Comparison of ENCODE assay signal across 8 mouse cellular contexts in genomic region chr3:130945396-130945795, GRCm38 (mm10).
A peak's percentile ranks its signal among the peaks of the same experiment; 100 is the strongest.
DNase-seq lines count a peak whose midpoint lies in the region; ATAC-seq lines count a peak whose summit lies in the region.

No protein-coding gene starts in this region.

- DNase-seq in kidney, adult 8-10 months: no peak
- no peak for DNase-seq in embryonic facial prominence, embryonic 11.5 days (ENCODE audit: low spot score)
- no peak for DNase-seq in testis, postnatal 14 days (ENCODE audit: low spot score)
- no peak for DNase-seq in urinary bladder, postnatal 36 days (ENCODE audit: low spot score in 2 of 2)
- no peak for DNase-seq in gastrocnemius, postnatal 4 days (ENCODE audit: low spot score in 2 of 2)

- H3K27ac ChIP-seq in kidney, embryonic 15.5 days: peak overlapping the region; percentile 85; the same call in 1 of the 2 replicates
- H3K27ac ChIP-seq in embryonic facial prominence, embryonic 11.5 days (replicated peaks; ENCODE audit: low read depth, low read length): 0 out of 2 replicates have a peak overlapping the region, but pooled peaks have one; percentile 28
- peak overlapping the region; percentile 90 for H3K27ac ChIP-seq in hindbrain, embryonic 13.5 days
- peak overlapping the region; percentile 87 for H3K27ac ChIP-seq in midbrain, embryonic 15.5 days

- no peak for ATAC-seq in kidney, embryonic 15.5 days (replicated peaks; ENCODE audit: low FRiP score)
- no peak for ATAC-seq in embryonic facial prominence, embryonic 11.5 days (replicated peaks; ENCODE audit: insufficient number of reproducible peaks, low FRiP score, low TSS enrichment, low read depth)
- no peak for ATAC-seq in hindbrain, embryonic 13.5 days (ENCODE audit: low FRiP score)
- ATAC-seq in midbrain, embryonic 15.5 days (replicated peaks): no peak; the same call in 1 of the 2 replicates

- peak overlapping the region; percentile 80 for H3K4me2 ChIP-seq in kidney, embryonic 15.5 days
- peak overlapping the region; percentile 69 for H3K4me2 ChIP-seq in embryonic facial prominence, embryonic 11.5 days (ENCODE audit: low read depth, low read length)
- H3K4me2 ChIP-seq in hindbrain, embryonic 13.5 days: peak overlapping the region; percentile 67
- H3K4me2 ChIP-seq in midbrain, embryonic 15.5 days: peak overlapping the region; percentile 71

- H3K27me3 ChIP-seq in kidney, embryonic 15.5 days: no peaks in the 10 kb centered on the region
- H3K27me3 ChIP-seq in embryonic facial prominence, embryonic 11.5 days (ENCODE audit: control insufficient read depth, insufficient read depth, low read length): no peaks in the 10 kb centered on the region
- no peaks in the 10 kb centered on the region for H3K27me3 ChIP-seq in hindbrain, embryonic 13.5 days
- H3K27me3 ChIP-seq in midbrain, embryonic 15.5 days (replicated peaks): no peaks in the 10 kb centered on the region

- WGBS in kidney, embryonic 15.5 days: 23% methylated on average over 7 of the region's 7 CpGs
- WGBS in embryonic facial prominence, embryonic 11.5 days: 8% methylated on average over 7 of the region's 7 CpGs
- 7% methylated on average over 7 of the region's 7 CpGs for WGBS in hindbrain, embryonic 13.5 days
- 5% methylated on average over 7 of the region's 7 CpGs for WGBS in midbrain, embryonic 15.5 days

- H3K9ac ChIP-seq in kidney, embryonic 15.5 days: peak overlapping the region; percentile 41
- no peak overlapping the region; the same call in 1 of the 2 replicates for H3K9ac ChIP-seq in embryonic facial prominence, embryonic 11.5 days (replicated peaks; ENCODE audit: low read length)
- H3K9ac ChIP-seq in hindbrain, embryonic 13.5 days: peak overlapping the region; percentile 72
- H3K9ac ChIP-seq in midbrain, embryonic 15.5 days: no peak overlapping the region

- peaks cover 17% of the 10 kb centered on the region for H3K4me1 ChIP-seq in kidney, embryonic 15.5 days
- H3K4me1 ChIP-seq in embryonic facial prominence, embryonic 11.5 days (ENCODE audit: control insufficient read depth, insufficient read depth, low read length): no peaks in the 10 kb centered on the region
- peaks cover 19% of the 10 kb centered on the region for H3K4me1 ChIP-seq in hindbrain, embryonic 13.5 days (replicated peaks)
- H3K4me1 ChIP-seq in midbrain, embryonic 15.5 days: peaks cover 33% of the 10 kb centered on the region

- no peaks in the 10 kb centered on the region for H3K9me3 ChIP-seq in kidney, embryonic 15.5 days (replicated peaks)
- no peaks in the 10 kb centered on the region for H3K9me3 ChIP-seq in embryonic facial prominence, embryonic 11.5 days (replicated peaks; ENCODE audit: control insufficient read depth, low read length)
- H3K9me3 ChIP-seq in hindbrain, embryonic 13.5 days: no peaks in the 10 kb centered on the region
- H3K9me3 ChIP-seq in midbrain, embryonic 15.5 days: no peaks in the 10 kb centered on the region

- H3K36me3 ChIP-seq in kidney, embryonic 15.5 days: no peaks in the 10 kb centered on the region
- H3K36me3 ChIP-seq in embryonic facial prominence, embryonic 11.5 days (replicated peaks; ENCODE audit: control insufficient read depth, insufficient read depth, low read depth, low read length): no peaks in the 10 kb centered on the region
- no peaks in the 10 kb centered on the region for H3K36me3 ChIP-seq in hindbrain, embryonic 13.5 days
- H3K36me3 ChIP-seq in midbrain, embryonic 15.5 days (replicated peaks): no peaks in the 10 kb centered on the region

- H3K4me3 ChIP-seq in kidney, embryonic 15.5 days (replicated peaks): peak overlapping the region; percentile 45
- H3K4me3 ChIP-seq in embryonic facial prominence, embryonic 11.5 days (ENCODE audit: low read depth, low read length): no peak overlapping the region
- peak overlapping the region; percentile 39 for H3K4me3 ChIP-seq in hindbrain, embryonic 13.5 days
- H3K4me3 ChIP-seq in midbrain, embryonic 15.5 days: peak overlapping the region; percentile 35

Comparison
In these comparisons a context has a peak if more than half of its experiments do, and no peak if none do; other contexts are left out.
1. H3K27ac ChIP-seq: peak in every context shown above with its lines; median percentile 90 in hindbrain, embryonic 13.5 days; 87 in midbrain, embryonic 15.5 days; 85 in kidney, embryonic 15.5 days; 28 in embryonic facial prominence, embryonic 11.5 days.
2. H3K9ac ChIP-seq: peak in kidney, embryonic 15.5 days (single experiment) and hindbrain, embryonic 13.5 days (single experiment); none in embryonic facial prominence, embryonic 11.5 days (single experiment) and midbrain, embryonic 15.5 days (single experiment).
3. Peak in every context shown above with its lines, with median percentiles within 50 percentile points of each other: H3K4me2 ChIP-seq.